Mouse (Mus musculus) ES-E14 (cell line): Measurements from ENCODE around the gene Ttll8. TPM values are rescaled to one million over a fixed set of nuclear protein-coding genes. Genes with fewer than 3 reads are reported as not detected.

Experiments used
- DNase-seq: peaks from one replicate; pipeline ENCODE4 v3.0.0-alpha.2; 2013; ENCODE audit warnings: low read depth, low spot score
- H3K27ac ChIP-seq: 2 replicates; pipeline ENCODE4 v1.5.1; 2012; ENCODE audit warnings: low read depth, mild to moderate bottlenecking, low read length, moderate library complexity, mixed read lengths; ENCODE audit not compliant: poor library complexity, insufficient read depth, severe bottlenecking
- H3K36me3 ChIP-seq: 2 replicates; pipeline ENCODE4 v1.6.1; 2012; ENCODE audit warnings: mild to moderate bottlenecking, low read length, moderate library complexity, mixed read lengths; ENCODE audit not compliant: control insufficient read depth, poor library complexity, insufficient read depth, severe bottlenecking
- H3K4me1 ChIP-seq, 2 experiments: fragments of 150-350 bp in 1 of 2; sonication (generic) in 1 of 2; 2 replicates each; pipeline ENCODE4 v1.6.1; 2012; ENCODE audit warnings: low read length in 2 of 2, mild to moderate bottlenecking in 1 of 2, mixed read lengths in 1 of 2; ENCODE audit not compliant: control insufficient read depth in 2 of 2, insufficient read depth in 2 of 2, poor library complexity in 1 of 2
- H3K4me3 ChIP-seq, 2 experiments: fragments of 150-350 bp in 1 of 2; sonication (generic) in 1 of 2; 2 replicates each; pipeline ENCODE4 v1.5.1; 2012; ENCODE audit warnings: low read length in 2 of 2, low read depth in 1 of 2, mild to moderate bottlenecking in 1 of 2, mixed read lengths in 1 of 2; ENCODE audit not compliant: insufficient read depth in 1 of 2, poor library complexity in 1 of 2, severe bottlenecking in 1 of 2
- H3K9ac ChIP-seq: 2 replicates; pipeline ENCODE4 v1.6.1; 2012; ENCODE audit warnings: low read depth, mild to moderate bottlenecking, low read length, mixed read lengths; ENCODE audit not compliant: poor library complexity, insufficient read depth, severe bottlenecking
- H3K9me3 ChIP-seq: fragments of 150-350 bp; sonication (generic); 2 replicates; pipeline ENCODE4 v1.6.1; 2012; ENCODE audit warnings: low read depth, mild to moderate bottlenecking, low read length; ENCODE audit not compliant: control insufficient read depth, insufficient read depth
- CHD2 ChIP-seq: IDR thresholded peaks from 2 replicates; pipeline ENCODE4 v1.6.1; 2014; ENCODE audit warnings: mild to moderate bottlenecking, low read depth, low read length, inconsistent platforms
- HCFC1 ChIP-seq: IDR thresholded peaks from 2 replicates; pipeline ENCODE4 v1.6.1; 2012; ENCODE audit warnings: low read length, inconsistent platforms, borderline replicate concordance; ENCODE audit not compliant: insufficient read depth
- MAFK ChIP-seq: IDR thresholded peaks from 2 replicates; pipeline ENCODE4 v1.6.1; 2014; ENCODE audit warnings: mild to moderate bottlenecking, low read depth, low read length, inconsistent platforms; ENCODE audit not compliant: insufficient read depth
- ZC3H11A ChIP-seq: IDR thresholded peaks from 2 replicates; pipeline ENCODE4 v1.6.1; 2012; ENCODE audit warnings: low read depth, mild to moderate bottlenecking, inconsistent platforms, low read length, borderline replicate concordance
- ZNF384 ChIP-seq: IDR thresholded peaks from 2 replicates; pipeline ENCODE4 v1.6.1; 2012; ENCODE audit warnings: low read depth, low read length, inconsistent platforms
- in situ Hi-C, 2 experiments: fragments of 600-800 bp; cut with MboI; formaldehyde crosslinking; loops; one replicate each; pipeline ENCODE4 v1.15.1; 2025; ENCODE audit warnings: low sequenced_read_pairs in 2 of 2, inconsistent platforms in 1 of 2; ENCODE audit not compliant: unreplicated experiment in 2 of 2
- total RNA-seq: library from RNA; depleted of rRNA; stranded (reverse); fragments of 300-350 nt; gene quantifications from 2 replicates; pipeline ENCODE4 v1.2.3, GENCODE M21; 2012

Gene Ttll8
- total RNA-seq, 1 experiment, result 0.13 TPM

GRCm38 (mm10) chr15:88889994-88890393 lies 64.2 kb downstream of the Ttll8 start:
- no peaks in the 10 kb centered on the region for H3K9me3 ChIP-seq
- H3K4me1 ChIP-seq, result peaks cover 2 to 13% of the 10 kb centered on the region in 2 experiments; a peak in 2 of 4 replicates
- no peak for DNase-seq
- H3K9ac ChIP-seq, result no peak overlapping the region
- no peaks in the 10 kb centered on the region for H3K36me3 ChIP-seq
- TF ChIP-seq ZC3H11A, result no peak
- no peak for TF ChIP-seq HCFC1
- TF ChIP-seq ZNF384, result no peak
- TF ChIP-seq MAFK, result no peak
- TF ChIP-seq CHD2, result no peak
- in situ Hi-C loops, result no loop called here
- peak overlapping the region in 1 of 2 experiments; percentile 83; a peak in 2 of 4 replicates for H3K4me3 ChIP-seq
- no peak overlapping the region for H3K27ac ChIP-seq

GRCm38 (mm10) chr15:88889032-88889431 lies 65.2 kb downstream of the Ttll8 start:
- in situ Hi-C loops, result no loop called here
- Histone ChIP-seq H3K4me3 (no peak overlapping the region), H3K4me1 (peaks cover 2 to 9% of the 10 kb centered on the region in 2 experiments; a peak in 2 of 4 replicates), H3K9me3 (no peaks in the 10 kb centered on the region), H3K27ac (no peak overlapping the region), H3K9ac (no peak overlapping the region), H3K36me3 (no peaks in the 10 kb centered on the region)
- no peak for DNase-seq
- no peak for TF ChIP-seq HCFC1
- TF ChIP-seq ZC3H11A, result no peak
- no peak for TF ChIP-seq MAFK
- TF ChIP-seq CHD2, result no peak
- no peak for TF ChIP-seq ZNF384

- Histone ChIP-seq H3K36me3 (no peaks in the 10 kb centered on the region), H3K4me1 (peaks cover 0 to 14% of the 10 kb centered on the region in 2 experiments; a peak in 3 of 4 replicates), H3K9me3 (no peaks in the 10 kb centered on the region), H3K27ac (no peak overlapping the region), H3K4me3 (no peak overlapping the region), H3K9ac (no peak overlapping the region)
- no peak for TF ChIP-seq ZNF384
- no peak for TF ChIP-seq HCFC1
- no peak for TF ChIP-seq MAFK
- TF ChIP-seq ZC3H11A, result no peak
- TF ChIP-seq CHD2, result no peak
- in situ Hi-C loops, result no loop called here
- DNase-seq, result no peak
These were observed 68.8 kb downstream of the Ttll8 start for GRCm38 (mm10) chr15:88885376-88885775.

GRCm38 (mm10) chr15:88883342-88883741 lies 70.9 kb downstream of the Ttll8 start:
- H3K4me1 ChIP-seq, result peaks cover 0 to 14% of the 10 kb centered on the region in 2 experiments; a peak in 3 of 4 replicates
- H3K4me3 ChIP-seq, result no peak overlapping the region
- in situ Hi-C loops, result no loop called here
- H3K36me3 ChIP-seq, result no peaks in the 10 kb centered on the region
- no peak for DNase-seq
- no peaks in the 10 kb centered on the region for H3K9me3 ChIP-seq
- TF ChIP-seq MAFK (no peak), ZC3H11A (no peak)
- no peak overlapping the region for H3K9ac ChIP-seq
- H3K27ac ChIP-seq, result no peak overlapping the region

- no peak overlapping the region for H3K9ac ChIP-seq
- H3K4me1 ChIP-seq, result peaks cover 0 to 14% of the 10 kb centered on the region in 2 experiments; a peak in 3 of 4 replicates
- H3K9me3 ChIP-seq, result no peaks in the 10 kb centered on the region
- H3K4me3 ChIP-seq, result no peak overlapping the region
- no peaks in the 10 kb centered on the region for H3K36me3 ChIP-seq
- H3K27ac ChIP-seq, result no peak overlapping the region
- DNase-seq, result no peak
- TF ChIP-seq MAFK (no peak), HCFC1 (no peak), ZNF384 (0 out of 2 replicates have a peak, but pooled peaks have one; percentile 9), CHD2 (no peak)
- in situ Hi-C loops, result no loop called here
These were observed 71.4 kb downstream of the Ttll8 start for GRCm38 (mm10) chr15:88882851-88883250.
